Mouse (Mus musculus): Measurements from ENCODE around the gene Myo10.

DNA sequence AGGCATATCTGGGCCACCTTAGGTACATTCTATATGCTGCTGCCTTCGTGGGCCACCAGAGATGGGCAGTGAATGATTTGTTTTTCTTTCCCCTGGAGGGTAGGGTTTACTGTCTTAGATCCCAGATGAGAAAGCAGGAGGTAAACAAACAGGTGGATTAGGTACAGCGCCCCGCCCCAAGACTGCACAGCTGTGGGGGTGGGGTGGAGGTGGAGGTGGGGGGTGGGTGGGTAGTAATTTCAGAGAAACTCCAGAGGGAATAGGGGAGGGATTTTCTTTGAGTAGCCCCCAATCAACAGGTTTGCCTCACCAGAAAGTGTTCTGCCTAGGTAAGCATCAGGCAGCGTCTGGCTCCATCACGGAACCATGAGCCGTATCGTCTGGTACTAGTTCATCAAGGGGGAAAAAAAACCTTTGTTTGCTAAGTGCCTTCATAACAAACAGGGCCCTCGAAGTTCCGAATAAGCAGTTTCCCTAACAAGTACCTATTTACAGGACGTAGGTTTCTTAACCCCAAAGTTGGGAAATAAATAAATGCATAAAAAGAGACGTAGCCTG is 221.8 kb downstream of the Myo10 start:
- no peak for TF ChIP-seq CTCF (conservative IDR thresholded peaks at IDR 0.05; ENCODE audit: insufficient read depth, insufficient read length, low read depth, low read length)
- TF ChIP-seq POLR2A (IDR thresholded peaks at IDR 0.05; ENCODE audit: low read depth, low read length), result no peak

Data from kidney, adult 2 months (tissue).